Mouse (Mus musculus) lung, adult 2 months (tissue): Measurements from ENCODE around the gene H2al1b.

Source experiments
- CTCF ChIP-seq: fragments of 200-500 bp; IDR thresholded peaks from 2 replicates; pipeline ENCODE4 v1.5.1; 2011; ENCODE audit warnings: mild to moderate bottlenecking, low read length, control low read depth; ENCODE audit not compliant: insufficient read depth
- POLR2A ChIP-seq: fragments of 200-500 bp; IDR thresholded peaks from 2 replicates; pipeline ENCODE4 v1.6.1; 2011; ENCODE audit warnings: low read depth, mild to moderate bottlenecking, control low read depth, low read length, borderline replicate concordance; ENCODE audit errors: extremely low read depth

GRCm38 (mm10) chrX:11277083-11277482 lies 25.1 kb upstream of the H2al1b start:
- TF ChIP-seq CTCF, result no peak
- TF ChIP-seq POLR2A, result no peak
